Mouse (Mus musculus): ENCODE results near the gene Immp2l.

Gene Immp2l

DNA sequence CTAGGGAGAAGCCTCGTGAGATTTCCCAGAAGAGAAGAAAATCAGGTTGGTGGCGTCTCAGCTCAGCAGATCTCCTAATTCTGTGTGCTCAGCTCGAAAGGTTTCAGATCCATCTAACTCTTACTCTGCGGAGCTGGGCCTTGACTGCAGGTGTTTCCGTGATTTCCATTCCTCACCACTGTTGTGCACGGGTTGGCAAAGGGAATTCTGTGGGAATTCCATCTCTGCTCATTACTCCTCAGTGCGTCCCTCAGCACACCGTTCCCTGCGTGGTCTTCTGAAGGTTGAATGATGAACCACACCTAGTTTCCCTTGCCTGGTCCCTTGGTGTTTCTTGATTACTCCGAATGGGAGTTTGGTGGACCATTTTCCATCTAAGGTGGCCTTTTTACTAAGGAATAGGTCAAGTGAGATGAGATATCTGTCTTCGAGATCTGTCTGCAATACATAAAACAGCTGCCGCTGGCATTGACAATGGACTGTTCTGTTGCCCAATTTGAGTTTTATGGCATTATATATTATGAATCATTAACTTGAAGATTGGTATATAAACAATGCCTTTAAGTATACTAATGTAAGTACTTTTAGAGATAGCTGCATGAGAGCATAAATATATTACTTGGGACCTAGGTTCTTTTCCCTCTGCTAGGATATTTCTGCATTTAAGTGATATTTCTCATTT lies 23.3 kb downstream of the Immp2l start:
- no peak for DNase-seq (ENCODE audit: low read depth, low spot score)

DNA sequence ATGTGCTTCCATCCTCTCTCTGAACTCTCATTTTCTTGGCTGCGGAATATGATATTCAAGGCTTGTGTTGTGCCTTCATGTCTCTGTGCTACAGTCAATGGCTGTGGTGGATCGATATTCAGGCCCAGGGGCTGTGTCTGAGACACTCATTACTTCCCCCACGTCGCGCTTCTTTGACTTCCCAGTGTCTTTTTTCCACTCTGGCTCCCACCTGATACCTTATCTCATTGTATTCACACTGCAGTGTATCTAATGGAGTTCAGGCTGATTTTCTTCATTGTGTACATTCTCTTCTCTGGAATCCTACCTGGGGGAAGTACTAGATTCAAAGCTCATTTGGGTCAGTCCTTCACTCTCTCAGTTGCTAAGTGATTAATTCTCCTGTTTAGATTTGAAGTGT lies 27.1 kb downstream of the Immp2l start:
- no peak for DNase-seq (ENCODE audit: low read depth, low spot score)

DNA sequence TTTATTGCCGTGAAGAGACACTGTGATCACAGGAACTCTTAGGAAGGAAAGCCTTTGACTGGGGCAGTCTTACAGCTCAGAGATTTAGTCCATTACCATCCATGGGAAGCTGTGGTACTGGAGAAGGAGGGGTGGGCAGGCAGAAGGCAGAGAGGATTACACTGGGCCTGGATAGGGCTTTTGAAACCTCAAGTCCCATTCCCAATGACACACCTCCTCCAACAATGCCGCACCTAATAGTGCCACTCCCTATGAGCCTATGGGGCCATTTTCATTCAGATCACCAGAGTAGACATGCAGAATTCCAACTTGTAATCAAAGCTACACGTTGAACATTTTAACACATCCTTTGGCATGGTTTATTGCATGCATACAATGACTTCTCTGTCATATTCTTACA lies 29.0 kb downstream of the Immp2l start:
- DNase-seq (ENCODE audit: low read depth, low spot score) = peak; percentile 95

DNA sequence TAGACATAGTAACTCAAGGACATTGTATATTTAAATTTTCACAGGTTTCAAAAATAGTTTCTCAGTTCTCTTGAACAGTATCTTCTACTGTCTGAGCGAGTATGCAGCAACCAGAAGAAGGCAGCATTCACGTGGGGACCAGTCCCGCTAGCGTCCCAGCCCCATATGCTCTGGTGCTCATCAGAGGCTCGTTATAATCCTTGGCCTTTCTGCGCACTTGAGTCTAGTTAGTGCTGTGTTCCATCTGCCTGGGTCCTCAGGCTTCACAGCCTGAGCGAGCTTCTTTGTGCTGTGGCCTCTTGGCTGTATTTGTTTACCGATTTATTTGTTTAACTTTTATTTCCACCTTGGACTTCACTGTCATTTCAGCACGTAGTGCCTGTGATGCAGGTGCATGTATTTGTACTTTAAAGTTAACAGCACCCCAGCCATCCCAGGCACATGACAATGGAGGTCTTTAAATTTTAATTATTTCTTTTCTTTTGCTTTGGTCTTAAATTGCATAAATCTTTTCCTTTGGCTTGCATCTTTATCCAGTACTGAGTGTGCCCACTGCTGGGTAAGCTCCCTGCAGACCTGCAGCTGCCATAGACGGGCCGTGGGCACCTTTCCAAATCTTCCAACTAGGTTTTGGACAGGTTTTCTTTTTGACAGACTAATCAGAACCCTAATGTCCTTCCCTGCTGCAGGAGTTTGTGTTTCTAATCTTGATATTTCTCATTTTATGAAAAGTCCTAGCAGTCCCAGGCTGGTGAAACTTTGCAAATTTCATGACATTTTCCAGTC lies 30.3 kb downstream of the Immp2l start:
- DNase-seq (ENCODE audit: low read depth, low spot score) = no peak

DNA sequence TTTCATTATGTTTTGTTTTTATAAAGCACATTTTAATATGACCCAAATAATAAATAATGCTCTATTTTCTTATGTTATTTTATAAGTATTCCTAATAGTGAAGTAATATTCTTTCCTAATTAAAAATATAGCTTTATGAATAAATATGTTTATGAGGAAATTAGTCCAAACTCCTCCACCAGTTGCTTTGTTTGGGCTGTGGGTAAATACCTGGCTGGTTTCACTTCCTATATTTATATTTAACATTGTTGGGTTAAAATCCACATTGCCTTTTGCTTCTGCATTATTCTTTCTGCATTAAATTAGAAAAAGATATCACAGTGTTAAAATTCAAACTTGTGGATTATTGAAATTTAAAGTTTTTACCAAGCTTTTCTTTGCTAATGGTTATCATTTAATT lies 32.1 kb downstream of the Immp2l start:
- no peak for DNase-seq (ENCODE audit: low read depth, low spot score)

DNA sequence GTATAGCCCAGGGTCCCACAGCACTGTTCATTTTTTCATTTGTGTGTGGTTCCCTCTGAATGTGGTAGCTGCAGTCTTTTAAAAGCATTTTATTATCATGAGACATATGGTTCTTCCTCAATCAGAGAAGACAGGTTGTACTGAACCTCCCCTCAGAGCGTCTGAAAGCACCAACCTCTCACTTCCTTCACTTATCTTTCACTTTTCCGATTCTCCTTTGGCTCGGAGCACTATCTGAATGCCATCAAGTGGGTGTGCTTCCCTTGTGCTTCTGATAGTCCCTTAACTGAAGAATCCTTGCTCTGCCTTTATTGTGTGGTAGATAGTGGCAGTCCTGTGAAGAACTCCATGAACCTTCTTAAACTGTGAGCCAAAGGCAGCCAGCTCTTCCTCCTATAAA lies 39.4 kb downstream of the Immp2l start:
- DNase-seq (ENCODE audit: low read depth, low spot score) = no peak

DNA sequence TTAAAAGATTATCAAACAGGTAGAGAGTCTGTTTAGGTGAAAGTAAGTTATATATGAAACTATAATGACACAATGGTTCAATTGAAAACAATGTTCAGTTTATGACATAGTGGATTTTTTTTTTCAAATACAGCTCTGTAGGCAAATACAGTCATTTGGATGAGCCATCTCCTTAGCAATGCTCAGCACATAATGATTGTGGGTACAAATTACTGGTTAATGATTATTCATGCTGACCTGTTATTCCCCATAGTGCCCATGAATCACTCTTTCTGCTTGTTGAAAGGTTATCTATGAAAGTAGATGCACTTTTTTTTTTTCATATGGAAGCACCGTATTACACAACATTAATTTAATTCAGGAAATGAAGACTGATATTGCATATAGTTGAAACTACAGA lies 58.0 kb downstream of the Immp2l start:
- no peak for DNase-seq (ENCODE audit: low read depth, low spot score)

DNA sequence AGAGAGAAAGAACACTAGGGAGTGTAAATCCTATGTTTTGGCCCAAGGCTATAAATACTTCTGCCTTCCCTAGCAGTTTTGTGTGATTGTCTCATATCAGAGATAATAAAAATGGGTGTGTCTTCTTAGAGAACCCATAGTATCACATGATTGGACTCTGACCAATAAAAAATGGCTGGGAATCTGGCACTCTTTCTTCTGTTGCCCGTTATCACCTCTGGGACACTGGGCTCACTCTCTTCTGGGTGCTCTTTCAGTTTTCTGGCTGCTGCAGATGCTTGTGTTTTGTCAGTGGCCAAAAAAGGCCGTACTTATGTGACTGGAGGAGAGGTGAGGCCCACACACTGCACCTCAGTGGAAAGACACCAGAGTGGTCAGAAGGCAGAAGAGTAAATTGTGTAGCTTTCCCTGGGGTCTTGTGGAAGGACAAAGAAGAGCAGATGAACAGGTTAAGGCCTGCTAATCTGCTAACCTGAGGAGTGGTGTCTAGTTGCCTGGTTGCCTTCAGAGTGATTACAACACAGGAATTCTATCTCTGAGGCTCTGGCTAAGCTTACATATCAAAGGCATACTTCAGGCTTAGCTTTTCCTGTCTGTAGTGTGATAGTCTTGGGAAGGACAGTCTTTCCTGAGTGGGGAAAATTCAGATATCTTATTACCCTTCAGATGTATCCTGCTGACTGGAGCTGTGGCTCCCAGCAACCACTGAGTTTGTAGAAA lies 60.6 kb downstream of the Immp2l start:
- no peak for DNase-seq (ENCODE audit: low read depth, low spot score)

DNA sequence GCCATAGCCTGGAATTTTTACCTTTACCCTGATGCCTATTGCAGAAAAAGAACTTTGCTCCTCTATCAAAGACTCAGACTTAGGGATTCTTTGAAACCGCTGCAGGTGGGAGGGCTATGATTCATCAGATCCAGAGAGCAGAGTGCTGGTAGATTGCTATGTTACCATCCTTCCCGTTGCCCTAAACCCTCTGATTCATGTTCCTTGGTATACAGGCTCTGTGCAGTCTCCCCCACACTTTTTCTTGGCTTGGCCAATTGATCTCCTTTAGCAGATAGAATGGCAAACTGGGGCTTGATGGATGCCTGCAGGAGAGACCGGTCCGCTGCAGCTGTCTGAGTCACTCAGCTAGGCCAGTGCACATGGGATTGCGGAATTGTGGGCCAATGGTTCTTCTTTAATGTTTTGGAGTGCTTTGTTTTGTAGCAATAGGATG lies 66.1 kb downstream of the Immp2l start:
- no peak for DNase-seq (ENCODE audit: low read depth, low spot score)

DNA sequence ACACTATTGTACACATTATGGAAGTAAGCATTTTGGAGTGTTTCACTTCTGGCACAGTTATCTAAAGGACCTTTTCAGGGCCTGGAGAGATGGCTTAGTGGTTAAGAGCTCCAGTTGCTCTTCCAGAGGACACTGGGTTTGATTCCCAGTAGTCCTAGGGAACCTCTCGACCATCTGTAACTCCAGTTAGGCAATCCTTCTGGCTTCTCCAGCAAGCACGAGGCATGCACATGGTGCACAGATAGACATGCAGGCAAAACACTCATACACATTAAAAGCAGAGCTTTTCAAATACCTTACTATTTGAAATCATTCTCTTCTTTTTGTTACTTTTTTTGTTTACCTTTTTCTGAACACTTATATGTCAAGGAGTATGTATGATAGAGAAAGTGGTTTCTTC lies 66.9 kb downstream of the Immp2l start:
- DNase-seq (ENCODE audit: low read depth, low spot score) = no peak

DNA sequence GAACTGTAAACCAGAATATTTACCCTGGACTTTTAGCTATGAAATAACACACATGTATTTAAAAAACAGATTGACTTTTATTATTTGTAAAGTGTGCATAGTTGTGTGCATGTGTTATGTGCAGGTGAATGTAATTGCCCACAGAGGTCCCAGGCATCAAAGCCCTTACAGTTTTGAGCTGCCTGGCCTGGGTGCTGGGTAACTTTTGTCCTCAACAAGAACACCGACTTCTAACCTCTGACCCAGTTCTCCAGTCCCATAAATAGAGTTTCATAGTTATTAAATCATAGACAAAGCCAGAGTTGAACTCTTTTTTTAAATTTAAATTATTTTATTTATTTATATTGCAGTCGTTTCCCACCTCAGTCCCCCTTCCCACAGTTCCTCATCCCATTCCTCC lies 67.4 kb downstream of the Immp2l start:
- DNase-seq (ENCODE audit: low read depth, low spot score) = no peak

DNA sequence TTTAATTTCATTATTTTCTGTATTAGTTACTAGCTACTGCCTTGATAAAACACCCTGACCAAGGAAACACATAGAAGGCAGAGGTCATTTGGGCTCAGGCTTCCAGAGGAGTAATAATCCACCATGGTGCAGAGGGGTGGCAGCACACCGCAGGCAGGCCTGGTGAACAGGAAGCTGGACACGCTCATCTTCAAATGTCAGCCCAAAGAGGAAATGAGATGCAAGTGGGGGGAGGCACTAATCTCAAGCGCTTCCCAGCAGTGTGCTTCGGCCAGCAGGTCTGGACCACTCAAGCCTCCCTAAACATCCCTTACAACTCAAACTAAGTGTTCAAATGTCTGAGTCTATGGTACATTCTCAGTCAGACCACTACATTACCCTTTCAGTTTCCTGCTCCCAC lies 72.2 kb downstream of the Immp2l start:
- DNase-seq (ENCODE audit: low read depth, low spot score) = no peak

DNA sequence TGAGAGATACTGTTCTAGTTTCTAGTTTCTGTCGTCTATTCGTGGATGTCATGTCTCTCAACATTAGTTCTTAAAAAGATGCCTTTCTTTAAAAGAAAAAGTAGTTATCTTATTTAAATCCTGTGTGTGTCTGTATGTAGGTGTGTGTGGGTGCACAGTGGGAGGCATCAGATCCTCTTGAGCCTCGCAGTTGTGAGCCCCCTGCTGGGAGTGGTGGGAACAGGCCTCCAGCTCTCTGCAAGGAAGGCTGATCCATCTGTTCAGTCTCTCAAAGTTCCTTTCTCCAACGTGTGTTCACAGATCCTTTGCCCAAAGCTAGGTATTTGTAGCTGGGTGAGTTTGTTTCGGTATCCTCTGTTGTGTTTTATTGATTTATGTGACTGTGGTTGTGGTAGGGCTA lies 73.5 kb downstream of the Immp2l start:
- peak; percentile 69 for DNase-seq (ENCODE audit: low read depth, low spot score)

DNA sequence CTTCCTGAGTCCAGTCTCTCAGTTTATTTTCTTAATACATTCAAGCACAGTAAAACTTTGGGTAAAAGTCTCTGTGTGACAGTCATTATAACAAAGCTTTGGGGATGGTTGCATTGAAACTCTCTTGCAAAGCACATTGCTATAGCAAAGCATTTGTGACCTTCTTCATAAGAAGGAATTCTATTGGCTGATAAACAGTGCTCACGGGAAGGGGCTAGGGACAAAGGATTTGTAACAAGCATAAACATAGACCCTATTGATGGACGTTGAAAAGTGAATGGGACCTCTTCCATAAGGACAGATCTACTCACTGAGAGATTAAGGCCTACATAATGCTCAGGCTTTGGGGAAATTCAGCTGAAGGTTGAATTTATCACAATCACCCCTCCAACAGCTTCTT lies 85.1 kb downstream of the Immp2l start:
- DNase-seq (ENCODE audit: low read depth, low spot score) = no peak

DNA sequence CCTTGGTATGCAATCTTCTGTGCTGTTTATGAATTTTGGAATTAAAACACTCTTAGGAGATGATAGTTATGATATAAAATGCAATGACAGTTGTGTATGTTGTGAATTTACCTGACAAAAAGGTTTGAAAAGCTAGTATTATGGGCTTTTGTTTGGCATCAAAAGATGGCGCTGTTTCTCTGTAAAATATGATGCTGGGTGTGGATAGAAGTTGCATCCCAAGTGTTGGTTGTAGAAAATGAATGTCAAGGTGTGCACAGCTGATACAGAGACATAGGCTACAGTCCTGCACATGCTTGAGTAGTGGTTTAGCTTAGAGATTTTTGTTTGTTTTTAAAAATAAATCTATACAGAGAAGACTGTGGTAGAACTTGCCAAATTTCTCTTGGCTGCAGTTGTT lies 87.6 kb downstream of the Immp2l start:
- DNase-seq (ENCODE audit: low read depth, low spot score) = no peak

DNA sequence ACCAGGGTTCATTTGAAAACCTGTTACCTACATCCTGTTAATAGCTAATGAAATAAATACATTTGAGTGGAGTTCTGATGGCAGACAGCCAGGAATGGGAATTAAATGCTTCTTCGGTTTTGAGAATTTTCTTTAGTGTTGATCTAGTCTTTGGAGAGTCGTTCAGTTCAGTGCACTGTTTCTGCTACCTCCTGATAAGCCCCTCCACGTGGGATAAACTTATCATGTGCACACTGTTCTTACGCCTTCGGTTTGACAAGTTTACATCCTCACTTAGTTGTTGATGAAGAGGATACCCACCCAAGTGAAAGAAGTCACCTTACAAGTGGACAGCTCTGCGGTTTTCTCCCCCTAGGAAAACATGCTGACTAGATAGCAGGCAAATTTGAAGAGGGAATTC lies 88.2 kb downstream of the Immp2l start:
- DNase-seq (ENCODE audit: low read depth, low spot score) = no peak

DNA sequence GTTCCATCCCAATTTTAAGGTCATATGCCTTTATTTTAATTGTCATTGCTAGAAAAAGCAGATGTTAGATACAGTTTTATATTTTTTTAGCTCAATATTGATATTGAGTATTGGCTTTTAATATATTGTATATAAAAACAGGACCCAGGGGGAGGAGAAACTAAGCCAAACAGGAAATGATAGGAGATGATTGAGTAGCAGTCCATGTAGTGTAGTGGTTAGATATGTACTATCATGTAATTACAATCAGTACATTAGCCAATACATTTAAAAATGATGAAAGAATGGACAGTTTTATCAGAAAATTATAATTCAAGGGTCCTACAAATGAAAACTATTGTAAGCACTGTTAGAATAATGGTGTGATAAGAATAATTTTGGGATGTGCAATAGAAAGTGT lies 94.5 kb downstream of the Immp2l start:
- no peak for DNase-seq (ENCODE audit: low read depth, low spot score)

DNA sequence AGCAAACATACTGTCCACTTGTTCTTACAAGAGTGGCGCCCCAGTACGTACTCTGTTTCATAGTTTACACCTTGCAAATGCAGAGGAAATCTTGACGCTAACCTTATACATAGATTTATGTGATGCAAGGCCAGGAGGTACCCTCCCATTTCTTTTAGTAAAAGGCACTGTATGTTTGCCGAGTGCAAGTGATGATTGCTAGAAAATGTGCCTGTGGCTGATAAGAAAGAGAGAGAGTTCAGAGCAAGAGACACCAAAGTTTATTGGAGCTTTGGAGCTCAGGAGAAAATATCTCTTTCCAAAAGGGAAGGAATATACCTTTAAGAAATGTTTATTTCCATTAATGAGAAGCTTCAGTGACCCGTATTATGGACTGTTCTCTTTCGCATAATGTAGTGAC lies 95.8 kb downstream of the Immp2l start:
- DNase-seq (ENCODE audit: low read depth, low spot score) = no peak

DNA sequence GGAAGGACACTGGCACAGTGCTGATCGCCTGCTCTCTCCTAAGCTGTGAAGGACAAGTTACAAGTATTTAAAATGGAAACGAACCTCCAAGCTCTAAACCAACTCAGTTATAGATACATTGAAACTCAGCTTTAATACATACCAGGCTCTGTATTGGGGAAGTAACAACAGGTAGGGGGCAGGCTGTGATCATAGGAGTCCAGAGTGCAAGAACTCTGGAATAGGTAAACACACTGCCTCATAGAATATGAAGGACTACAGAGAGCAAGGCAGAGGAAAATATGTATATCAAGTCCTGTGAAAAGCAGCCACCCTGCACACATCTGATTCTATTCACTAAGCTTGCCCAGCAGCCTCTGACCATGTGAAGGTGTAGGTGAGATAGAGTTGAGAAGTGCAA lies 99.3 kb downstream of the Immp2l start:
- DNase-seq (ENCODE audit: low read depth, low spot score) = no peak

DNA sequence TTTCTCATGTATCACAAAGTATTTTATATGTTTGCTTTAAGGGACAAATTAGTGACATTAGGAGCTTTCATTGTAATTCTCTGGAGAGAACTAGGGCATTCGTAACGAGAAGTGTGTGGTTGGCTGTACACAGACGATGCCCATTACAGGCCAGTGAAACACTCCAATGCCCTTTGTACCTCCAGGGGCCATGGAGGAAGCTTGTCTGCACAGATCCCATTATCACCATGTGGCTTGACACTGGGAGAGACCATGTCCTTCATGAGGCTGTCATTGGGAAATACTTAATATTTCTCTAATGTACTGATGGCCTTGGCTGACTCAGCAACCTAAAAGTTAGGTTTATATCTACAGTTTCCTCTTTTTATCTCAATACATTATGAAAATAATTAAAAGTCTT lies 111.0 kb downstream of the Immp2l start:
- no peak for DNase-seq (ENCODE audit: low read depth, low spot score)

DNA sequence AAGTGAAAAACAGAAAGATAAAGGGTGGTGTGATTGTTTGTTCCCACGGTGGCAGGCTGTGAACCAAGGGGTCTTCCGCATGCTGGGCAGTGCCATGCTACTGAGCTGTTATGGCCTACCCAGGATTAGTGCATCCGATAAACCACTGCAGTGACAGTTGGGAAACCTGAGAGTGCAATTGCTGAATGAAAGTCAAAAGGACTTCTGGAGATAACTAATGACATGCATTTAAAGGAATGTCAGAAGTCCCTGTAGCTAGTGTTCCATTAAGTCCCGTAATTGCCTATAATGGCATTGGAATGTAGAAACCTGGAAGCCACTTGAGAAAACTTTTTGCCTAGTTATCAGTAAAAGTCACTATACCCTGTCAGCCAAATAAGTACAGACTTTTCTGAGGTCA lies 135.7 kb downstream of the Immp2l start:
- DNase-seq (ENCODE audit: low read depth, low spot score) = no peak

DNA sequence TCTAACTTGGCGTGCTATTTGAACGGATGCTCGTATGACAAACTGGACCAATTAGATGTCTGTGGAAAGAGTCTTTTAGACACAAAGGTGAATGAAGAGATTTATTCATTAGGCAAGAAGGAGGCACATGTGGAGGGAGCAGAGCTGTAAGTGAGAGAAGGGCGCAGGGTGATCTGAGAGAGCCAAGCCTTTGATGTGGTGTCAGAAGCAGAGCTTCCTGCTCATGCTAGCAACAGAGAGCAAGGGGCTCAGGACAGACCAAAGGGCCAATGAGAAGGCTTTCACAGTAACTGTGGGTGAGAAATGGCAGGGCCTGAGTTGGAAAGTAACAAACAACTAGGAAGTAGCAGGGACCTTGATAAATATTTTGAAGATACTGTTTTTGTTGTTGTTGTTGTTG lies 143.9 kb downstream of the Immp2l start:
- no peak for DNase-seq (ENCODE audit: low read depth, low spot score)

DNA sequence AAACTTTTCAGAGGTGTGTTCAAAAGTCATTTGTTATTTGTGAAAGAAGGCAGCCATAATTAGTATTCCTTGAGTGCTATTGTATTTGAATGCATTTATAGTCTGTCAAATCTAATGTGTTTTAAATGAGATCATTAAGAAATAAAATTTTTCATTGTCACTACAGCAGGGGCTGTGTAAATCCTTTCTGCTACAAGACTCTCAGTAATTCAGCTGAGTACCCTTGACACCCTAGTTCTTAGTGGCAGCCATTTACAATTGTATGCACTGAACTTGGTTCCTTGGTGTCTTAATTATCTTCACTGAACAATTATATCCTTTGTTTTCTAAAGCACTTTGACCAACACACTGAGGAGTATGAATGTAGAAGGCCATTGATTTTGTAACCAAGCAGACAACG lies 146.2 kb downstream of the Immp2l start:
- DNase-seq (ENCODE audit: low read depth, low spot score) = no peak
